Mouse (Mus musculus) brain, embryonic 14.5 days (tissue): Measurements from ENCODE around the gene Ccdc159. TPM values are rescaled to one million over a fixed set of nuclear protein-coding genes. Genes with fewer than 3 reads are reported as not detected.
A peak's percentile ranks its signal among the peaks of the same experiment; 100 is the strongest.

Source experiments
- DNase-seq: peaks from one replicate; pipeline ENCODE4 v3.0.0-alpha.2; 2011; ENCODE audit warnings: low read depth
- CTCF ChIP-seq: fragments of 200-500 bp; IDR thresholded peaks from 2 replicates; pipeline ENCODE4 v1.5.1; 2012; ENCODE audit warnings: inconsistent platforms, mild to moderate bottlenecking, moderate library complexity, borderline replicate concordance; ENCODE audit not compliant: insufficient read depth, insufficient read length; ENCODE audit errors: extremely low read depth
- POLR2A ChIP-seq: fragments of 200-500 bp; IDR thresholded peaks from 2 replicates; pipeline ENCODE4 v1.6.1; 2012; ENCODE audit warnings: mild to moderate bottlenecking, inconsistent platforms, borderline replicate concordance; ENCODE audit not compliant: poor library complexity, insufficient read depth, insufficient read length, severe bottlenecking; ENCODE audit errors: extremely low read depth
- polyA plus RNA-seq: library from polyadenylated mRNA; depleted of rRNA; stranded (reverse); fragments of >200 nt; gene quantifications from 2 replicates; pipeline ENCODE4 v1.2.3, GENCODE M21; 2012; rRNA removed

Gene Ccdc159
- polyA plus RNA-seq, 1 experiment: 16.1 TPM

DNA sequence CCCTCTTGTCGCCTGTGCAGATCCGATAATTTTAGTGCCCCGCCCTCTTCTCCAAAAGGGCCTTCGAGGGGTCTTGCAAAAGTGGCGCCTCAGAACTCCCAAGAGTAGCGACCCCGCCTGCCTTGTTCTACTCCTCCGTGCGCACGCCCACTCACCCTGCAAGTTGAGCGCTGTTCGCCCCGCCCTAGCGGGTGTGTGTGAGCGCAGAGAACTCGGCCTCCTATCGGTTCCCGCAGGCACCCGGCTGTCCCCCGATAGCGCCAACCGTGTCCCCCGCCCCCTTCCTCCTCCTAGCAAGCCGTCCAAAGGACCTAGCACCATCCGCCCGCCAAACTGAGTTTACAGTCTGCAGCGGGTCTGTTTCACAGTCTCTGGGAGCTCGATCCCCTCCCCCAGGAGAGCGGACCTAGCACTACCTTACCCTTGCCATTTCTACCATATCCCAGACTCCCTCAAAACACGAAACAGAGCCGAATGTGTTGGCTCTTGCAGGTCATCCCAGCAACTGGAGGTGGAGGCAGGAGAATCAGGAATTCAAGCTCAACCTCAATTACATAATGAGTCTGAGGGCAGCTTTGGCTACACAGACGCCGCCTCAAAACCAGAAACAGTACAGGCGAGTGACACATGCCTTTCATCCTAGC is 35.3 kb downstream of the Ccdc159 start:
- TF ChIP-seq CTCF (no peak; the same call in 1 of the 2 replicates), POLR2A (no peak)
- DNase-seq: peak; percentile 75

DNA sequence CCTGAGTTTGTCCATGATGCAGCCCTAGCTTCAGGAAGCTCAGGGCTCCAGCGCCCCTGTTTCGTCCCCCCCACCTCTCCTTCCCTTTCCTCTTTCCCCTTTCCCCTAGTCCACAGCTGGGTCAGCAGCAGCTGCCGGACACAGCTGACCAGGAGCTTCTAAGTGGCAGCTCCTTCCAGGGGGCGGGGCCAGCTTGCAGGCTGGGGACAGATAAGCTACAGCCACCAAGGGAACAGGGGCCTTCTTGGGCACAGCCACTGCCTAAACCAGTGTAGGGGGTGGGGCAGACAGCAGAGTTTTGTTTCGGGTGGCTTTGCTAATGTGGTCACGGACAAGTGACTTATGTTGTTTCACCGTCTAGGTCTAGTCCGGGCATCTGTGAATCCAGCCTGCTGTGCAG is 36.1 kb downstream of the Ccdc159 start, which contains the start of gene Epor:
TSS of gene Epor (minus strand) at position 90 of the 400 bp plus-strand sequence.
- TF ChIP-seq CTCF (no peak), POLR2A (no peak)
- DNase-seq: no peak

DNA sequence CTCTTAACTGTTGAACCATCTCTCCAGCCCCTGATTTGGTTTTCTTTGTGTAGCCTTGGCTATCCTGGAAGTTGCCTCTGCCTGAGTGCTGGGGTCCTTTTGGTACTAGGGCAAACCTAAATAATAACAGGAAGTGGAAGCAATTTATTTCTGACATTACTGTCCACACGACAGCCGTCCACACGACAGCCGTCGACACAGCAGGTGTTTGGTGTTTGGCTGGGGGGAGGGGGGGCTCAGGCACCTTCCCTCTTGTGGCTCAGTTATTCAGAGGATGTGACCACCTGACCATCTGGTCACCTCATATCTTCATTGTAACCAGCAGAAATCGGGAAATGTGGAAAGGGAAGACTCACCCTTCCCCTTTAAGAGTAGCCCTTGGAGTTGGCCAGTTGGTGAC is 41.6 kb downstream of the Ccdc159 start:
- TF ChIP-seq CTCF: no peak
- TF ChIP-seq POLR2A: no peak
- no peak for DNase-seq

DNA sequence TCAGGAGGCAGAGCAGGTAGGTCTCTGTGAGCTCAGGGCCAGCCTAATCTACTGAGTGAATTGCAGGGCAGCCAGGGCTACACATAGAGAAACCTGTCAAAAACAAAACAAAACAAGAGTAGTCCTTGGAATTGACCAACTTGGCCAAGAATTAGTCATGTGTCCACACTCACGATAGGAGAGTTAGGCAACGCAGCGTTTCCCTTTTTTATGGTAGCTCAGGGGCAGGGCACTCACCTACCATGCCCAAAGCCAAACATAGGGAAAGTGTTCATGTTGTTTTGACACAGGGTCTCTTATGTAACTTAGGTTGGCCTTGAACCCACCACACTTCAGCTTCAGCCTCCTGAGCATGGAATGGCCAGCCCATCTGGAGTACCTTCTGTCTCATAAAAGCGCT is 42.0 kb downstream of the Ccdc159 start:
- no peak for TF ChIP-seq POLR2A
- no peak for TF ChIP-seq CTCF
- DNase-seq: no peak

DNA sequence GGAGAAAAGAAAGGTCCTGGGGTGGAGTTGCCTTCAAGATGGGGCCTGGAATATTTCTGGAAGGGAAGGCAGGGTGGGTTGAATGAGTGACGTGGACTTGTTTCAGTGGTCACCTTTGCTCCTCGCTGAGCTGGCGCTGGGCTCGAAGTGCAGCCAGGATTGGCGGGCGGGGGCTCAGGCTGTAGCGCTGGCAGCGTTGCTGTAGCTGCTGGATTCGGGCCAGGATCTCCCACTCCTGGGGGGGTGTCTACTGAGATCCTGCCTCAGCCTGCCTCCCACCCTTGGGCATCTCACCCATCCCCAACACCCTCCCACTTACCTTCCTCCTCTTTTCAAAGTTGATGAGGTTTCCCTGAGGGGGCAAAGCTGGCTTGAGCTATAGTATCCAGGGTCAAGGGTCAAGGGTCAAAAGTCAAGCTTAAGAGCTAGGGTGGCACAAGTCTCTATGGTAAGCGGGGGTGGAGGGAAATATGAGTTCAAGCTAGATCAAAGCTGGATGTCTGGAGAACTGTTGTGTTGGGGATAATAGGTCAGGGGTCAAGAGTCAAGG is 49.4 kb downstream of the Ccdc159 start:
- DNase-seq: peak; percentile 35
- TF ChIP-seq POLR2A (no peak), CTCF (no peak)

DNA sequence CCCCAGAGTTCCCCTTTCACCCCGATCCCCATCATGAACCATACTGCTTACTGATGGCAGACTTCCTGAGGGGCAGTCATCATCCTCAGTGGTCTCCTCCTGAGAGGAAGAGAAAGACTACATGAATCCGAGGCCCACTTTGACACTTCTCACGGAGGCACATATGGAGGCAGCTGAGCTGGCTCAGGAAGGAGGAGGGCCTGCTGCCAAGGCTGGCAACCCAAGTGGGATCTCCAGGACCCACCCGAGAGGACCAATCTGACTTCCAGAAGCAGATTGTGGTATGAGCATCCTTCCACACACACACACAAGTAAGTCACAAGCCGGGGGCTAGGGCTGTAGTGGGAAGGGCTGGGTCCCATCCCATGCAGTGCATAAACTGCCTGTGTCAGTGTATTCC is 50.1 kb downstream of the Ccdc159 start:
- peak; percentile 61 for DNase-seq
- TF ChIP-seq POLR2A: no peak
- no peak for TF ChIP-seq CTCF

DNA sequence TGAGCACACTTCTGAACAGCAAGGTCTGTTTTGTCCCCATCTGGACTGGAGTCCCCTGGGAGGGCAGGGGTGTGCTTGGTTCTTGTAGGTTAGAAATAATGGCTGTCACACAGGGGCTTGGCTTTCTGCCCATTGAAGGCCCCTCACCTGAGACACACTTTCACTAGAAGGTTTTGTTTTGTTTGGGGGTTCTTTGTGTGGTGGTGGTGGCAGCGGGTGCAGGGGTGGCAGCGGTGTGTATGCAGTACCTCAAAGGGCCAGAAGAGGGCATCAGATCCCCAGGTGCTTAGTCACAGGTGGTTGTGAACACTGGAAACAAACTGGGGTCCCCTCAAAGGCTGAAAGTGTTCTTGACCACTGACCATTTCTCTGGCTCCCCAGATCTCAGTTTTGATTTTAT is 50.7 kb downstream of the Ccdc159 start:
- TF ChIP-seq POLR2A (no peak), CTCF (peak; percentile 68)
- no peak for DNase-seq

DNA sequence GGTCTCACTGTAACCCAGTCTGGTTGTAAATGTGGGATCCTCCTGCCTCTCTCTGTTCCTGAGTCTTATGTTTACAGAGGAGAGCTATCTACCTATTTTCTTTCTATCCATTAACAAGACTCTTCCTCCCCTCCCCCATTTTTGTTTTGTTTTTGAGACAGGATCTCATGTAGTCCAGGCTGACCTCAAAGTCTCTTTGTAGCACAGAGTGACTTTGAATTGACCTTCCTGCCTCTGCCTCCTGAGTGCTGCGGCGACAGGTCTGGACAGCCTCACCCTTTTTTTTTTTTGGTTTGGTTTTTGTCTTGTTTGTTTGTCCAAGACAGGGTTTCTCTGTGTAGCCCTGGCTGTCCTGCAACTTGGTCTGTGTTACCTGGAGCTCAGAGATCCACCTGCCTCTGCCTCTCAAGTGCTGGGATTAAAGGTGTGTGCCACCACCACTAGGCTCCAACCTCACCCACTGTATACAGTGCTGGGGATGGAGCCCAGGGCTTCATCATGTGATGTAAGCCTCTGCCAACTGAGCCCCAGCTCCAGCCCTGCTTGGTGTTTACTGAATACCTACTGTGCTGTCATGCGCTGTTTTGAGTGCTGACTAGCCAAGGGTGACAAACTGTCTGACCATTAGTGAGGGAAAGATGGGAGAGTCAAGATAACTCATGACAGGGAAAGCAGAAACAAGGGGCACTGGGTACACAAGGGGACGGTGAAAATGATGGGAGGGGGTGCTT is 51.3 kb downstream of the Ccdc159 start:
- no peak for DNase-seq
- TF ChIP-seq POLR2A (no peak), CTCF (no peak)

DNA sequence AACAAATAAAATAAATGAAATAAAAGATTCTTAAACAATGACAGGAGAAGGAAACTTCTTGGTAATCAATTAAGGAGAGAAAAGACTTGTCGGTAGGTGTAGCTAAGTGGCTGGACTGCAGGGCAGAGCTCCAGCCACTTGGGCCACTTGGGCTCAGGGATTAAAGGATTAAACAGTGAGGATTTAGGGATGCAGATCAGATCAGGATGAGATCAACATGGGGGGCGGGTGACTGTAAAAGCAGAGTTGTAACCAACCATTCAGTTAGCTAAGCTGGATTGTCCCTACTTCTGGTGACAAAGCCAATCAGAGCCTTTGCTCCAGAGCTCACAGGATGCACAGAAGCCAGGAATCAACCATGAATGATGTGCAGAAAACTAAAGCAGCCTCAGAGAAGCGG is 56.6 kb downstream of the Ccdc159 start:
- peak; percentile 34 for DNase-seq
- TF ChIP-seq CTCF (no peak), POLR2A (no peak)

Other genes starting within 250 kb of the Ccdc159 start
- 21.3 and 21.4 TPM in 2 replicates for gene Ldlr, start 204.0 kb upstream of the Ccdc159 start, polyA plus RNA-seq
- gene Spc24, start 167.2 kb upstream of the Ccdc159 start, polyA plus RNA-seq: 19.6 and 34.1 TPM in 2 replicates
- 5.9 and 10.8 TPM in 2 replicates for gene Kank2, start 128.7 kb upstream of the Ccdc159 start, polyA plus RNA-seq
- not detected in 2 replicates for gene Angptl8, start 92.0 kb upstream of the Ccdc159 start, polyA plus RNA-seq
- gene Dock6, start 74.8 kb upstream of the Ccdc159 start, polyA plus RNA-seq: 53.6 and 59.4 TPM in 2 replicates
- gene Rab3d, start 9.3 kb upstream of the Ccdc159 start, polyA plus RNA-seq: 23.3 and 34.1 TPM in 2 replicates
- 28.6 and 46.8 TPM in 2 replicates for gene Tmem205, start 85 bp downstream of the Ccdc159 start, polyA plus RNA-seq
- gene Plppr2, start 9.6 kb downstream of the Ccdc159 start, polyA plus RNA-seq: 179 and 182 TPM in 2 replicates
- 7.3 and 8.7 TPM in 2 replicates for gene Swsap1, start 28.3 kb downstream of the Ccdc159 start, polyA plus RNA-seq
- 2.1 and 2.3 TPM in 2 replicates for gene Epor, start 36.0 kb downstream of the Ccdc159 start, polyA plus RNA-seq
- 1.8 and 2.3 TPM in 2 replicates for gene Rgl3, start 62.0 kb downstream of the Ccdc159 start, polyA plus RNA-seq
- 5.2 and 6.7 TPM in 2 replicates for gene Ccdc151, start 75.2 kb downstream of the Ccdc159 start, polyA plus RNA-seq
- gene Prkcsh, start 75.3 kb downstream of the Ccdc159 start, polyA plus RNA-seq: 121 and 126 TPM in 2 replicates
- gene Elavl3, start 124.6 kb downstream of the Ccdc159 start, polyA plus RNA-seq: 203 and 265 TPM in 2 replicates
- gene Gm49318, start 143.8 kb downstream of the Ccdc159 start, polyA plus RNA-seq: not detected in 2 replicates
- gene Zfp653, start 143.9 kb downstream of the Ccdc159 start, polyA plus RNA-seq: 49.1 and 62.1 TPM in 2 replicates
- 51.3 and 57.7 TPM in 2 replicates for gene Ecsit, start 158.0 kb downstream of the Ccdc159 start, polyA plus RNA-seq
- 0.35 and 0.55 TPM in 2 replicates for gene Cnn1, start 171.7 kb downstream of the Ccdc159 start, polyA plus RNA-seq
- 138 and 193 TPM in 2 replicates for gene Elof1, start 189.7 kb downstream of the Ccdc159 start, polyA plus RNA-seq
- 1.2 and 1.4 TPM in 2 replicates for gene Acp5, start 208.2 kb downstream of the Ccdc159 start, polyA plus RNA-seq
- gene Pigyl, start 229.4 kb downstream of the Ccdc159 start, polyA plus RNA-seq: 62.4 and 82.8 TPM in 2 replicates